Mouse (Mus musculus) heart, embryonic 10.5 days (tissue): Measurements from ENCODE around the gene Ocln. TPM values are rescaled to one million over a fixed set of nuclear protein-coding genes. Genes with fewer than 3 reads are reported as not detected.

ENCODE experiments used
- DNase-seq: peaks from one replicate; pipeline ENCODE4 v3.0.0-alpha.2; 2017; ENCODE audit warnings: low spot score
- H3K27ac ChIP-seq: fragments of 300-500 bp; sonication (generic); 2 replicates; pipeline ENCODE4 v1.5.1; 2016; ENCODE audit warnings: mild to moderate bottlenecking
- H3K27me3 ChIP-seq: fragments of 300-500 bp; sonication (generic); 2 replicates; pipeline ENCODE4 v1.6.1; 2016; ENCODE audit warnings: mild to moderate bottlenecking; ENCODE audit not compliant: poor library complexity, insufficient read depth, severe bottlenecking
- H3K36me3 ChIP-seq: fragments of 300-500 bp; sonication (generic); 2 replicates; pipeline ENCODE4 v1.6.1; 2016; ENCODE audit warnings: mild to moderate bottlenecking, moderate library complexity
- H3K4me1 ChIP-seq: fragments of 300-500 bp; sonication (generic); 2 replicates; pipeline ENCODE4 v1.6.1; 2016; ENCODE audit warnings: mild to moderate bottlenecking
- H3K4me3 ChIP-seq: fragments of 300-500 bp; sonication (generic); 2 replicates; pipeline ENCODE4 v1.5.1; 2016; ENCODE audit warnings: mild to moderate bottlenecking, moderate library complexity
- H3K9me3 ChIP-seq: fragments of 300-500 bp; sonication (generic); 2 replicates; pipeline ENCODE4 v1.6.1; 2016; ENCODE audit warnings: mild to moderate bottlenecking, moderate library complexity
- WGBS: fragments of 180-500 bp; shearing (Covaris S2); methylation state at CpG from one replicate; pipeline ENCODE4 v1.1.7; 2016; 5-methylcytosine and 5-hydroxymethylcytosine counted together
- polyA plus RNA-seq: library from polyadenylated mRNA; unstranded; fragments of >200 nt; fragmentation: Nextera tagmentation; extraction: Ambion mirVana; gene quantifications from 2 replicates; pipeline ENCODE4 v1.2.1, GENCODE M21; 2016

The Ocln gene
- polyA plus RNA-seq, 1 experiment from 2014 or later: 4.8 TPM

- no peak overlapping the region for H3K4me3 ChIP-seq
- H3K27me3 ChIP-seq: no peaks in the 10 kb centered on the region
- H3K36me3 ChIP-seq: no peaks in the 10 kb centered on the region
- H3K27ac ChIP-seq: no peak overlapping the region; the same call in 1 of the 2 replicates
- H3K4me1 ChIP-seq: no peaks in the 10 kb centered on the region
- 62% methylated on average over 6 of the region's 6 CpGs for WGBS
- DNase-seq: no peak
- H3K9me3 ChIP-seq: no peaks in the 10 kb centered on the region
Observed at GRCm38 (mm10) chr13:100526649-100527038, 25.9 kb downstream of the Ocln start.

GRCm38 (mm10) chr13:100525935-100526648, 26.4 kb downstream of the Ocln start:
- no peaks in the 10 kb centered on the region for H3K27me3 ChIP-seq
- DNase-seq: no peak
- H3K4me3 ChIP-seq: no peak overlapping the region
- 63% methylated on average over 6 of the region's 6 CpGs for WGBS
- H3K4me1 ChIP-seq: no peaks in the 10 kb centered on the region
- H3K9me3 ChIP-seq: no peaks in the 10 kb centered on the region
- no peak overlapping the region; the same call in 1 of the 2 replicates for H3K27ac ChIP-seq
- H3K36me3 ChIP-seq: no peaks in the 10 kb centered on the region

GRCm38 (mm10) chr13:100524896-100525295, 27.6 kb downstream of the Ocln start:
- Histone ChIP-seq H3K4me3 (no peak overlapping the region), H3K9me3 (no peaks in the 10 kb centered on the region), H3K27me3 (no peaks in the 10 kb centered on the region), H3K4me1 (no peaks in the 10 kb centered on the region), H3K27ac (no peak overlapping the region), H3K36me3 (no peaks in the 10 kb centered on the region)
- 87% methylated on average over 6 of the region's 6 CpGs for WGBS
- no peak for DNase-seq

- H3K27ac ChIP-seq: no peak overlapping the region
- no peaks in the 10 kb centered on the region for H3K36me3 ChIP-seq
- no peak for DNase-seq
- no peaks in the 10 kb centered on the region for H3K27me3 ChIP-seq
- H3K4me3 ChIP-seq: no peak overlapping the region
- no peaks in the 10 kb centered on the region for H3K9me3 ChIP-seq
- 76% methylated on average over 2 of the region's 2 CpGs for WGBS
- H3K4me1 ChIP-seq: no peaks in the 10 kb centered on the region
Observed at GRCm38 (mm10) chr13:100523698-100524097, 28.8 kb downstream of the Ocln start.

GRCm38 (mm10) chr13:100521724-100522591, 30.6 kb downstream of the Ocln start:
- Histone ChIP-seq H3K27me3 (no peaks in the 10 kb centered on the region), H3K4me3 (no peak overlapping the region), H3K27ac (no peak overlapping the region)

GRCm38 (mm10) chr13:100519162-100519561, 33.4 kb downstream of the Ocln start:
- Histone ChIP-seq H3K36me3 (no peaks in the 10 kb centered on the region), H3K4me3 (no peak overlapping the region), H3K4me1 (peaks cover 6% of the 10 kb centered on the region; the same call in 1 of the 2 replicates), H3K27me3 (no peaks in the 10 kb centered on the region), H3K9me3 (no peaks in the 10 kb centered on the region), H3K27ac (no peak overlapping the region)
- 70% methylated on average over 2 of the region's 2 CpGs for WGBS
- DNase-seq: no peak

More at GRCm38 (mm10) chr13:100521724-100522591, 30.6 kb downstream of the Ocln start:
- no peaks in the 10 kb centered on the region for H3K9me3 ChIP-seq
- DNase-seq: no peak
- no peaks in the 10 kb centered on the region for H3K36me3 ChIP-seq
- H3K4me1 ChIP-seq: 0 out of 2 replicates have a peak, but pooled peaks cover under 1% of the 10 kb centered on the region
- 76% methylated on average over 9 of the region's 9 CpGs for WGBS

GRCm38 (mm10) chr13:100518191-100518590, 34.3 kb downstream of the Ocln start:
- 79% methylated on average over 6 of the region's 6 CpGs for WGBS
- Histone ChIP-seq H3K4me1 (peaks cover 6% of the 10 kb centered on the region; the same call in 1 of the 2 replicates), H3K9me3 (no peaks in the 10 kb centered on the region), H3K27me3 (no peaks in the 10 kb centered on the region), H3K27ac (no peak overlapping the region), H3K36me3 (no peaks in the 10 kb centered on the region), H3K4me3 (no peak overlapping the region)
- DNase-seq: no peak

GRCm38 (mm10) chr13:100517652-100518153, 34.8 kb downstream of the Ocln start:
- H3K27me3 ChIP-seq: no peaks in the 10 kb centered on the region
- no peak overlapping the region for H3K4me3 ChIP-seq
- H3K27ac ChIP-seq: no peak overlapping the region
- DNase-seq: no peak
- no peaks in the 10 kb centered on the region for H3K36me3 ChIP-seq
- whole genome bisulfite sequencing: 86% methylated on average over 6 of the region's 6 CpGs
- peaks cover 6% of the 10 kb centered on the region; the same call in 1 of the 2 replicates for H3K4me1 ChIP-seq
- H3K9me3 ChIP-seq: no peaks in the 10 kb centered on the region

- no peak for DNase-seq
- Histone ChIP-seq H3K4me3 (no peak overlapping the region), H3K9me3 (no peaks in the 10 kb centered on the region), H3K36me3 (no peaks in the 10 kb centered on the region), H3K4me1 (peaks cover 6% of the 10 kb centered on the region; the same call in 1 of the 2 replicates), H3K27ac (no peak overlapping the region), H3K27me3 (no peaks in the 10 kb centered on the region)
- WGBS: 53% methylated on average over 12 of the region's 12 CpGs
Observed at GRCm38 (mm10) chr13:100516213-100517105, 36.1 kb downstream of the Ocln start.

- Histone ChIP-seq H3K4me1 (peaks cover 6% of the 10 kb centered on the region; the same call in 1 of the 2 replicates), H3K27ac (no peak overlapping the region), H3K9me3 (no peaks in the 10 kb centered on the region), H3K4me3 (no peak overlapping the region), H3K27me3 (no peaks in the 10 kb centered on the region), H3K36me3 (no peaks in the 10 kb centered on the region)
- 85% methylated on average over 2 of the region's 2 CpGs for WGBS
- DNase-seq: no peak
Observed at GRCm38 (mm10) chr13:100512792-100513191, 39.7 kb downstream of the Ocln start.

GRCm38 (mm10) chr13:100511860-100512364, 40.6 kb downstream of the Ocln start:
- Histone ChIP-seq H3K9me3 (no peaks in the 10 kb centered on the region), H3K4me3 (no peak overlapping the region), H3K27ac (no peak overlapping the region), H3K36me3 (no peaks in the 10 kb centered on the region), H3K27me3 (no peaks in the 10 kb centered on the region), H3K4me1 (peaks cover 6% of the 10 kb centered on the region; the same call in 1 of the 2 replicates)
- WGBS: 58% methylated on average over 4 of the region's 4 CpGs
- DNase-seq: no peak
